Mouse (Mus musculus): ENCODE data around the gene Entpd7. TPM values are rescaled to one million over a fixed set of nuclear protein-coding genes. Genes with fewer than 3 reads are reported as not detected.

Gene Entpd7
- polyA plus RNA-seq, 1 experiment from 2014 or later, result 10.3 TPM

- H3K27ac ChIP-seq, result peak overlapping the region; percentile 91
- no peak for ATAC-seq (ENCODE audit: insufficient number of reproducible peaks, insufficient read depth, low FRiP score, low TSS enrichment, low read depth)
These were observed 13.7 kb upstream of the Entpd7 start for GRCm38 (mm10) chr19:43675525-43676400.

GRCm38 (mm10) chr19:43678467-43679003 is 10.9 kb upstream of the Entpd7 start:
- Histone ChIP-seq H3K27ac (no peak overlapping the region), H3K27me3 (no peaks in the 10 kb centered on the region; the same call in 1 of the 2 replicates), H3K4me2 (no peak overlapping the region), H3K9me3 (no peaks in the 10 kb centered on the region), H3K36me3 (no peaks in the 10 kb centered on the region), H3K4me1 (peaks cover 11% of the 10 kb centered on the region), H3K9ac (no peak overlapping the region; the same call in 1 of the 2 replicates), H3K4me3 (no peak overlapping the region)
- ATAC-seq (ENCODE audit: insufficient number of reproducible peaks, insufficient read depth, low FRiP score, low TSS enrichment, low read depth), result no peak
- 74% methylated on average over 8 of the region's 8 CpGs for WGBS

More at GRCm38 (mm10) chr19:43675525-43676400, 13.7 kb upstream of the Entpd7 start:
- H3K9me3 ChIP-seq, result no peaks in the 10 kb centered on the region
- H3K4me2 ChIP-seq, result peak overlapping the region; percentile 92
- peak overlapping the region; percentile 77 for H3K9ac ChIP-seq
- H3K4me1 ChIP-seq, result peaks cover 21% of the 10 kb centered on the region
- H3K4me3 ChIP-seq, result peak overlapping the region; percentile 88
- H3K36me3 ChIP-seq, result no peaks in the 10 kb centered on the region
- no peaks in the 10 kb centered on the region; the same call in 1 of the 2 replicates for H3K27me3 ChIP-seq
- 1% methylated on average over 43 of the region's 43 CpGs for WGBS

- 75% methylated on average over 10 of the region's 10 CpGs for WGBS
- no peak for ATAC-seq (ENCODE audit: insufficient number of reproducible peaks, insufficient read depth, low FRiP score, low TSS enrichment, low read depth)
- Histone ChIP-seq H3K9me3 (no peaks in the 10 kb centered on the region), H3K27me3 (no peaks in the 10 kb centered on the region; the same call in 1 of the 2 replicates), H3K36me3 (no peaks in the 10 kb centered on the region), H3K4me1 (peaks cover 10% of the 10 kb centered on the region; the same call in 1 of the 2 replicates), H3K27ac (no peak overlapping the region), H3K4me3 (no peak overlapping the region), H3K4me2 (no peak overlapping the region), H3K9ac (no peak overlapping the region)
These were observed 9.9 kb upstream of the Entpd7 start for GRCm38 (mm10) chr19:43679474-43679981.

GRCm38 (mm10) chr19:43681541-43681940 is 7.9 kb upstream of the Entpd7 start:
- H3K9ac ChIP-seq, result no peak overlapping the region
- no peaks in the 10 kb centered on the region; the same call in 1 of the 2 replicates for H3K27me3 ChIP-seq
- H3K4me1 ChIP-seq, result peaks cover 4% of the 10 kb centered on the region; the same call in 1 of the 2 replicates
- H3K4me2 ChIP-seq, result no peak overlapping the region
- 87% methylated on average over 4 of the region's 4 CpGs for WGBS
- H3K4me3 ChIP-seq, result no peak overlapping the region
- no peaks in the 10 kb centered on the region for H3K9me3 ChIP-seq
- no peaks in the 10 kb centered on the region for H3K36me3 ChIP-seq
- no peak overlapping the region for H3K27ac ChIP-seq
- no peak for ATAC-seq (ENCODE audit: insufficient number of reproducible peaks, insufficient read depth, low FRiP score, low TSS enrichment, low read depth)

GRCm38 (mm10) chr19:43692815-43693214 is 3.3 kb downstream of the Entpd7 start:
- H3K27me3 ChIP-seq, result no peaks in the 10 kb centered on the region
- WGBS, result 75% methylated on average over 14 of the region's 14 CpGs
- H3K36me3 ChIP-seq, result peaks cover 11% of the 10 kb centered on the region
- 0 out of 2 replicates have a peak, but pooled peaks cover 5% of the 10 kb centered on the region for H3K4me1 ChIP-seq
- no peak overlapping the region for H3K27ac ChIP-seq
- no peak overlapping the region for H3K4me3 ChIP-seq
- H3K4me2 ChIP-seq, result no peak overlapping the region
- ATAC-seq (ENCODE audit: insufficient number of reproducible peaks, insufficient read depth, low FRiP score, low TSS enrichment, low read depth), result no peak
- no peaks in the 10 kb centered on the region for H3K9me3 ChIP-seq
- no peak overlapping the region for H3K9ac ChIP-seq

- H3K9me3 ChIP-seq, result no peaks in the 10 kb centered on the region
- 0 out of 2 replicates have a peak, but pooled peaks cover under 1% of the 10 kb centered on the region for H3K4me1 ChIP-seq
- no peak overlapping the region for H3K4me3 ChIP-seq
- WGBS, result 65% methylated on average over 10 of the region's 10 CpGs
- H3K27me3 ChIP-seq, result no peaks in the 10 kb centered on the region
- no peak overlapping the region for H3K4me2 ChIP-seq
- ATAC-seq (ENCODE audit: insufficient number of reproducible peaks, insufficient read depth, low FRiP score, low TSS enrichment, low read depth), result no peak
- H3K36me3 ChIP-seq, result peaks cover 23% of the 10 kb centered on the region
- no peak overlapping the region for H3K9ac ChIP-seq
- H3K27ac ChIP-seq, result no peak overlapping the region
These were observed 6.1 kb downstream of the Entpd7 start for GRCm38 (mm10) chr19:43695514-43695964.

GRCm38 (mm10) chr19:43697666-43698370 is 8.3 kb downstream of the Entpd7 start:
- Histone ChIP-seq H3K4me3 (no peak overlapping the region), H3K9ac (no peak overlapping the region), H3K4me1 (no peaks in the 10 kb centered on the region), H3K27ac (no peak overlapping the region), H3K27me3 (no peaks in the 10 kb centered on the region), H3K9me3 (no peaks in the 10 kb centered on the region), H3K36me3 (peaks cover 32% of the 10 kb centered on the region), H3K4me2 (no peak overlapping the region)
- no peak for ATAC-seq (ENCODE audit: insufficient number of reproducible peaks, insufficient read depth, low FRiP score, low TSS enrichment, low read depth)
- WGBS, result 86% methylated on average over 5 of the region's 5 CpGs

- H3K27me3 ChIP-seq, result no peaks in the 10 kb centered on the region
- no peaks in the 10 kb centered on the region for H3K9me3 ChIP-seq
- no peak overlapping the region for H3K4me3 ChIP-seq
- ATAC-seq (ENCODE audit: insufficient number of reproducible peaks, insufficient read depth, low FRiP score, low TSS enrichment, low read depth), result no peak
- H3K27ac ChIP-seq, result no peak overlapping the region
- peaks cover 35% of the 10 kb centered on the region for H3K36me3 ChIP-seq
- no peak overlapping the region for H3K9ac ChIP-seq
- H3K4me1 ChIP-seq, result no peaks in the 10 kb centered on the region
- no peak overlapping the region for H3K4me2 ChIP-seq
- WGBS, result 72% methylated on average over 11 of the region's 11 CpGs
These were observed 9.7 kb downstream of the Entpd7 start for GRCm38 (mm10) chr19:43699021-43699762.

GRCm38 (mm10) chr19:43699763-43700155 is 10.3 kb downstream of the Entpd7 start:
- Histone ChIP-seq H3K4me2 (no peak overlapping the region), H3K4me3 (no peak overlapping the region), H3K4me1 (no peaks in the 10 kb centered on the region), H3K27me3 (no peaks in the 10 kb centered on the region), H3K27ac (no peak overlapping the region), H3K9me3 (no peaks in the 10 kb centered on the region), H3K36me3 (peaks cover 41% of the 10 kb centered on the region), H3K9ac (no peak overlapping the region)
- ATAC-seq (ENCODE audit: insufficient number of reproducible peaks, insufficient read depth, low FRiP score, low TSS enrichment, low read depth), result no peak
- WGBS, result 84% methylated on average over 6 of the region's 6 CpGs

GRCm38 (mm10) chr19:43704211-43704610 is 14.7 kb downstream of the Entpd7 start:
- no peak overlapping the region for H3K4me3 ChIP-seq
- no peaks in the 10 kb centered on the region for H3K9me3 ChIP-seq
- no peak overlapping the region for H3K4me2 ChIP-seq
- no peak overlapping the region for H3K27ac ChIP-seq
- no peak overlapping the region for H3K9ac ChIP-seq
- H3K27me3 ChIP-seq, result no peaks in the 10 kb centered on the region
- 86% methylated on average over 11 of the region's 11 CpGs for WGBS
- no peaks in the 10 kb centered on the region for H3K4me1 ChIP-seq
- ATAC-seq (ENCODE audit: insufficient number of reproducible peaks, insufficient read depth, low FRiP score, low TSS enrichment, low read depth), result no peak
- peaks cover 77% of the 10 kb centered on the region for H3K36me3 ChIP-seq
